Mouse (Mus musculus) hindbrain, embryonic 16.5 days (tissue): ENCODE measurements around the gene Olfr1306. TPM values are rescaled to one million over a fixed set of nuclear protein-coding genes. Genes with fewer than 3 reads are reported as not detected.

ENCODE experiments used
- ATAC-seq: fragments of 200-750 bp; cut with Nextera tagmentation; 2 replicates; pipeline ENCODE4 v1.8.0; 2017; ENCODE audit warnings: moderate TSS enrichment, moderate library complexity
- H3K27ac ChIP-seq: fragments of 300-500 bp; sonication (generic); 2 replicates; pipeline ENCODE4 v1.5.1; 2014; ENCODE audit warnings: low read depth, mild to moderate bottlenecking, control low read depth, low read length, moderate library complexity
- H3K27me3 ChIP-seq: fragments of 300-500 bp; sonication (generic); replicated peaks from 2 replicates; pipeline ENCODE4 v1.6.1; 2014; ENCODE audit warnings: low read length; ENCODE audit not compliant: control insufficient read depth, insufficient read depth
- H3K36me3 ChIP-seq: fragments of 300-500 bp; sonication (generic); 2 replicates; pipeline ENCODE4 v1.6.1; 2014; ENCODE audit warnings: mild to moderate bottlenecking, low read length, moderate library complexity, mixed read lengths; ENCODE audit not compliant: control insufficient read depth, insufficient read depth
- H3K4me1 ChIP-seq: fragments of 300-500 bp; sonication (generic); 2 replicates; pipeline ENCODE4 v1.6.1; 2014; ENCODE audit warnings: low read depth, low read length; ENCODE audit not compliant: control insufficient read depth, insufficient read depth
- H3K4me2 ChIP-seq: fragments of 300-500 bp; sonication (generic); 2 replicates; pipeline ENCODE4 v1.6.1; 2014; ENCODE audit warnings: mild to moderate bottlenecking, low read length, control low read depth, moderate library complexity
- H3K4me3 ChIP-seq: fragments of 300-500 bp; sonication (generic); 2 replicates; pipeline ENCODE4 v1.5.1; 2014; ENCODE audit warnings: mild to moderate bottlenecking, low read length, control low read depth, moderate library complexity
- H3K9ac ChIP-seq: fragments of 300-500 bp; sonication (generic); 2 replicates; pipeline ENCODE4 v1.6.1; 2014; ENCODE audit warnings: low read depth, mild to moderate bottlenecking, control low read depth, low read length, moderate library complexity
- H3K9me3 ChIP-seq: fragments of 300-500 bp; sonication (generic); 2 replicates; pipeline ENCODE4 v1.6.1; 2014; ENCODE audit warnings: mild to moderate bottlenecking, low read length, moderate library complexity; ENCODE audit not compliant: control insufficient read depth
- WGBS: fragments of 180-500 bp; shearing (Covaris S2); extraction: QIAGEN DNeasy Blood & Tissue Kit; methylation state at CpG from one replicate; pipeline ENCODE4 v1.1.7; 2014; 5-methylcytosine and 5-hydroxymethylcytosine counted together
- polyA plus RNA-seq: library from polyadenylated mRNA; unstranded; fragments of >200 nt; fragmentation: Nextera tagmentation; extraction: Ambion mirVana; gene quantifications from 2 replicates; pipeline ENCODE4 v1.2.1, GENCODE M21; 2015

Gene Olfr1306
- not detected in 2 replicates for polyA plus RNA-seq

GRCm38 (mm10) chr2:111916171-111916570 lies at the start of gene Olfr1306:
Olfr1306 (minus strand) TSS chr2:111916271.
- no peak within 1 kb of the TSS for H3K9ac ChIP-seq
- no peaks in the 10 kb centered on the region for H3K27me3 ChIP-seq
- no peaks in the 10 kb centered on the region for H3K36me3 ChIP-seq
- no peak within 1 kb of the TSS for H3K4me3 ChIP-seq
- no peaks in the 10 kb centered on the region for H3K9me3 ChIP-seq
- no peak within 1 kb of the TSS for H3K27ac ChIP-seq
- no peak for ATAC-seq
- WGBS = 100% methylated on average over 1 of the region's 1 CpGs
- H3K4me2 ChIP-seq = no peak within 1 kb of the TSS
- H3K4me1 ChIP-seq = no peaks in the 10 kb centered on the region

DNA sequence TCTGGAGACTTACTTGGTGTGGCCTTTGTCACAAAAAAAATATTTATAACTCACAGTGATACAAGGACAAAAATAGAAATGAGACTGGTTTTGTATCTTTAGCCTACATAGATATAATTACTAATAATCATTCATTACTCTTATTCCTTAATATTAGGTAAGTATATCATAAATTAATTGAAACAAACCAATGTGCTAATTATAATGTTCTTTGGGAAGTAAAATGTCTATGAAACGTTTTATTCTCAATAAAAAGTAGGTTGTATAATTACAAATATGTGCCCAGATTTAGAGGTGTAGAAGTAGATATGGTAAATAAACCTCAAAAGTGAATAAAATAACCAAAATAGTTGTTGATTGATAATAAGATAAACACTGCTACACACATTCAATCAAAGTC lies 48.8 kb upstream of the Olfr1306 start, which contains the start of gene Olfr1308:
Gene Olfr1308, minus strand, starts transcription at position 101 of the 400 bp plus-strand sequence.
- H3K27me3 ChIP-seq = no peaks in the 10 kb centered on the region
- H3K9me3 ChIP-seq = no peaks in the 10 kb centered on the region
- no peaks in the 10 kb centered on the region for H3K4me1 ChIP-seq
- H3K36me3 ChIP-seq = no peaks in the 10 kb centered on the region
- no peak for ATAC-seq
- no peak within 1 kb of the TSS for H3K27ac ChIP-seq
- H3K4me3 ChIP-seq = no peak within 1 kb of the TSS
- WGBS = 60% methylated on average over 1 of the region's 1 CpGs
- no peak within 1 kb of the TSS for H3K9ac ChIP-seq
- no peak within 1 kb of the TSS for H3K4me2 ChIP-seq

- H3K27ac ChIP-seq = no peak within 1 kb of the TSS
- H3K4me3 ChIP-seq = no peak within 1 kb of the TSS
- no peaks in the 10 kb centered on the region for H3K9me3 ChIP-seq
- no peak within 1 kb of the TSS for H3K4me2 ChIP-seq
- no peaks in the 10 kb centered on the region for H3K27me3 ChIP-seq
- 84% methylated on average over 1 of the region's 1 CpGs for WGBS
- no peak within 1 kb of the TSS for H3K9ac ChIP-seq
- no peaks in the 10 kb centered on the region for H3K36me3 ChIP-seq
- no peak for ATAC-seq
- no peaks in the 10 kb centered on the region for H3K4me1 ChIP-seq
Observed at GRCm38 (mm10) chr2:111949340-111949739, 33.3 kb upstream of the Olfr1306 start, which contains the start of gene Olfr1307. Olfr1307 (minus strand) TSS chr2:111949440.

DNA sequence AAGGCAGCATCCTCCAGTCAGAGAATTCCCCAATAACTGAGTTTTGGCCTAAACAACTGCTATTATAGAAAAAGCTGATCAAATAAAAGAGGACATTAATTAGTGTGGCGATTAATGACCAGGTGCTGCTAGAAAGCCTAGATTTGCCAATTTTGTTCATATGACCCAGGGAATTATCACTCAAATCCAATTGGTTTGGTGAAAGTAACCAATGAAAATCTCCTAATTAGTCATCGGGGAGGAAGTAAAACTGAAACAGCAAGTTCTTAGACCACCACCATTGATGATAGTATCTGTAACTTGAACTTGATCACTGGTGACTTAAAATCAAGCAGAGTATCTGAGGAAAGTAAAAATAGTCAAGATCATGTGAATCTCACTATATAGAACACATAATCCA lies 39.0 kb downstream of the Olfr1306 start, which contains the start of gene Olfr1305:
Gene Olfr1305, minus strand, starts transcription at position 101 of the 400 bp plus-strand sequence.
- no peak within 1 kb of the TSS for H3K4me3 ChIP-seq
- H3K9ac ChIP-seq = no peak within 1 kb of the TSS
- 96% methylated on average over 2 of the region's 2 CpGs for WGBS
- no peak within 1 kb of the TSS for H3K4me2 ChIP-seq
- no peaks in the 10 kb centered on the region for H3K9me3 ChIP-seq
- ATAC-seq = no peak
- H3K27me3 ChIP-seq = no peaks in the 10 kb centered on the region
- H3K4me1 ChIP-seq = no peaks in the 10 kb centered on the region
- H3K27ac ChIP-seq = no peak within 1 kb of the TSS
- no peaks in the 10 kb centered on the region for H3K36me3 ChIP-seq

Other genes starting within 250 kb of the Olfr1306 start
- gene Olfr1301, start 165.3 kb downstream of the Olfr1306 start, polyA plus RNA-seq = not detected in 2 replicates
- not detected in 2 replicates for gene Olfr1302, start 138.8 kb downstream of the Olfr1306 start, polyA plus RNA-seq
- not detected in 2 replicates for gene Olfr1303, start 95.9 kb downstream of the Olfr1306 start, polyA plus RNA-seq
- not detected in 2 replicates for gene Olfr1305, start 39.1 kb downstream of the Olfr1306 start, polyA plus RNA-seq
- gene Olfr1307, start 33.2 kb upstream of the Olfr1306 start, polyA plus RNA-seq = 0.01 TPM in 1 of 2 replicates, not detected in the other
- gene Olfr1308, start 48.7 kb upstream of the Olfr1306 start, polyA plus RNA-seq = not detected in 2 replicates
- gene Olfr1309, start 74.0 kb upstream of the Olfr1306 start, polyA plus RNA-seq = not detected in 2 replicates
- not detected in 2 replicates for gene Olfr1310, start 96.4 kb upstream of the Olfr1306 start, polyA plus RNA-seq
- not detected in 2 replicates for gene Olfr1311, start 108.1 kb upstream of the Olfr1306 start, polyA plus RNA-seq
- not detected in 2 replicates for gene Olfr1312, start 134.0 kb upstream of the Olfr1306 start, polyA plus RNA-seq
- not detected in 2 replicates for gene Olfr1313, start 161.6 kb upstream of the Olfr1306 start, polyA plus RNA-seq
- not detected in 2 replicates for gene Olfr1314, start 180.5 kb upstream of the Olfr1306 start, polyA plus RNA-seq
- not detected in 2 replicates for gene Olfr1315-ps1, start 199.2 kb upstream of the Olfr1306 start, polyA plus RNA-seq
- gene Olfr1316, start 218.7 kb upstream of the Olfr1306 start, polyA plus RNA-seq = not detected in 2 replicates
- not detected in 2 replicates for gene Olfr1317, start 224.1 kb upstream of the Olfr1306 start, polyA plus RNA-seq
- gene Olfr1318, start 237.9 kb upstream of the Olfr1306 start, polyA plus RNA-seq = 0.04 and 0.10 TPM in 2 replicates